Mouse (Mus musculus) stomach, postnatal 0 days (tissue): ENCODE results near the gene S1pr1.

Source experiments
- CTCF ChIP-seq: IDR thresholded peaks from 2 replicates; pipeline ENCODE4 v1.5.1; 2016; ENCODE audit warnings: antibody characterized with exemption, low read depth, mild to moderate bottlenecking, moderate library complexity
- EP300 ChIP-seq: optimal IDR thresholded peaks from 2 replicates; pipeline ENCODE3; 2016; ENCODE audit warnings: antibody characterized with exemption

DNA sequence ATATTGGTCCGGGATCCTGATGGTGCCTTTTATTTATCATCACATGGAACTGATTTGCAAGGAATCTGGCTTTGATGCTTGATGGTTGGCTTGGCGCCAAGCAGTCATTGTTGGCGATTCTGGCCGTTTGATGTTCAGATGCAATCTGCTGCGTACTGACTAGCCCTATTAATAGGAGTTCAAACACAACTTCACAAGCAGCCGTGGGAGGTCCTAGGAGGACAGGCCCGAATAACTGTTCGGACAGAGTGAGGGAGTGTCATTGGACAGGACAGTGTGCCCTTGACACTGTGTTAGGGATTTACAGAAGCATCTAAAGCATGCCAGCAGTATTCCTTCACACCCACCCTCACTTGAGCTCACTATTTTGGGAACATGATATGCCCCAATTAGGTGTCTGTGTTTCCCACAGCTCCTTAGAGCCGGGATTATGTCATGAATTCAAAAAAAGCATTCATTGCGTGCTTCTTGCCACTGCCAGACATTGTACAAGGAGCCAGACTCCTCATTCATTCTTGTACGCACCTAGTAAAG, 23.0 kb upstream of the S1pr1 start:
- TF ChIP-seq CTCF (no peak), EP300 (no peak)
